Mouse (Mus musculus): ENCODE measurements around the gene Cmbl. TPM values are rescaled to one million over a fixed set of nuclear protein-coding genes. Genes with fewer than 3 reads are reported as not detected.
A peak's percentile ranks its signal among the peaks of the same experiment; 100 is the strongest.

Cmbl gene
- polyA plus RNA-seq, 1 experiment = 12.4 TPM

- 90% methylated on average over 13 of the region's 13 CpGs for WGBS
- DNase-seq (ENCODE audit: low read depth in 1 of 2, low spot score in 2 of 2) = no peak
- H3K36me3 ChIP-seq (ENCODE audit: control insufficient read depth, insufficient read depth, low read length) = no peaks in the 10 kb centered on the region
- no peaks in the 10 kb centered on the region for H3K27me3 ChIP-seq (ENCODE audit: control insufficient read depth, insufficient read depth, low read length)
- no peak overlapping the region for H3K27ac ChIP-seq (ENCODE audit: insufficient read depth, low read length)
- H3K4me1 ChIP-seq (ENCODE audit: control insufficient read depth, insufficient read depth, insufficient read length) = peaks cover 2% of the 10 kb centered on the region; the same call in 1 of the 2 replicates
- no peak overlapping the region for H3K4me3 ChIP-seq (ENCODE audit: extremely low read depth, insufficient read depth, insufficient read length)
- no peak for TF ChIP-seq POLR2A (IDR thresholded peaks at IDR 0.05; ENCODE audit: low read depth, low read length)
Observed at GRCm38 (mm10) chr15:31583304-31584085, 18.3 kb downstream of the Cmbl start.

- 32% methylated on average over 7 of the region's 7 CpGs for WGBS
- H3K4me1 ChIP-seq (ENCODE audit: control insufficient read depth, insufficient read depth, insufficient read length) = peaks cover 2% of the 10 kb centered on the region; the same call in 1 of the 2 replicates
- no peak for DNase-seq (ENCODE audit: low read depth in 1 of 2, low spot score in 2 of 2)
- no peak overlapping the region for H3K4me3 ChIP-seq (ENCODE audit: extremely low read depth, insufficient read depth, insufficient read length)
- H3K27me3 ChIP-seq (ENCODE audit: control insufficient read depth, insufficient read depth, low read length) = no peaks in the 10 kb centered on the region
- peaks cover 3% of the 10 kb centered on the region for H3K36me3 ChIP-seq (ENCODE audit: control insufficient read depth, insufficient read depth, low read length)
- no peak for TF ChIP-seq POLR2A (IDR thresholded peaks at IDR 0.05; ENCODE audit: low read depth, low read length)
- TF ChIP-seq CTCF (IDR thresholded peaks at IDR 0.05; ENCODE audit: extremely low read depth, insufficient read depth, insufficient read length, insufficient replicate concordance) = no peak
- H3K27ac ChIP-seq (ENCODE audit: insufficient read depth, low read length) = no peak overlapping the region
Observed at GRCm38 (mm10) chr15:31585238-31585637, 20.0 kb downstream of the Cmbl start.

- H3K27me3 ChIP-seq (ENCODE audit: control insufficient read depth, insufficient read depth, low read length) = no peaks in the 10 kb centered on the region
- H3K4me1 ChIP-seq (ENCODE audit: control insufficient read depth, insufficient read depth, insufficient read length) = peaks cover 2% of the 10 kb centered on the region; the same call in 1 of the 2 replicates
- WGBS = 89% methylated on average over 5 of the region's 5 CpGs
- H3K4me3 ChIP-seq (ENCODE audit: extremely low read depth, insufficient read depth, insufficient read length) = no peak overlapping the region
- peaks cover 7% of the 10 kb centered on the region for H3K36me3 ChIP-seq (ENCODE audit: control insufficient read depth, insufficient read depth, low read length)
- DNase-seq (ENCODE audit: low read depth in 1 of 2, low spot score in 2 of 2) = no peak
- TF ChIP-seq CTCF (IDR thresholded peaks at IDR 0.05; ENCODE audit: extremely low read depth, insufficient read depth, insufficient read length, insufficient replicate concordance) = no peak
- TF ChIP-seq POLR2A (IDR thresholded peaks at IDR 0.05; ENCODE audit: low read depth, low read length) = no peak
- no peak overlapping the region for H3K27ac ChIP-seq (ENCODE audit: insufficient read depth, low read length)
Observed at GRCm38 (mm10) chr15:31586088-31586487, 20.9 kb downstream of the Cmbl start.

- Histone ChIP-seq H3K4me1 (ENCODE audit: control insufficient read depth, insufficient read depth, insufficient read length) (peaks cover 2% of the 10 kb centered on the region; the same call in 1 of the 2 replicates), H3K27me3 (ENCODE audit: control insufficient read depth, insufficient read depth, low read length) (no peaks in the 10 kb centered on the region), H3K27ac (ENCODE audit: insufficient read depth, low read length) (no peak overlapping the region), H3K4me3 (ENCODE audit: extremely low read depth, insufficient read depth, insufficient read length) (no peak overlapping the region), H3K36me3 (ENCODE audit: control insufficient read depth, insufficient read depth, low read length) (peaks cover 9% of the 10 kb centered on the region)
- peak; percentile 56 to 80 for DNase-seq (ENCODE audit: low read depth in 1 of 2, low spot score in 2 of 2)
- 2% methylated on average over 4 of the region's 4 CpGs for WGBS
- TF ChIP-seq POLR2A (IDR thresholded peaks at IDR 0.05; ENCODE audit: low read depth, low read length) = no peak
- TF ChIP-seq CTCF (IDR thresholded peaks at IDR 0.05; ENCODE audit: extremely low read depth, insufficient read depth, insufficient read length, insufficient replicate concordance) = peak; percentile 88; the same call in 1 of the 2 replicates
Observed at GRCm38 (mm10) chr15:31586519-31586918, 21.3 kb downstream of the Cmbl start.

GRCm38 (mm10) chr15:31587789-31588188 lies 22.6 kb downstream of the Cmbl start:
- no peak for TF ChIP-seq CTCF (IDR thresholded peaks at IDR 0.05; ENCODE audit: extremely low read depth, insufficient read depth, insufficient read length, insufficient replicate concordance)
- no peak for TF ChIP-seq POLR2A (IDR thresholded peaks at IDR 0.05; ENCODE audit: low read depth, low read length)
- Histone ChIP-seq H3K36me3 (ENCODE audit: control insufficient read depth, insufficient read depth, low read length) (peaks cover 17% of the 10 kb centered on the region), H3K27me3 (ENCODE audit: control insufficient read depth, insufficient read depth, low read length) (no peaks in the 10 kb centered on the region), H3K4me1 (ENCODE audit: control insufficient read depth, insufficient read depth, insufficient read length) (peaks cover 2% of the 10 kb centered on the region; the same call in 1 of the 2 replicates), H3K27ac (ENCODE audit: insufficient read depth, low read length) (no peak overlapping the region), H3K4me3 (ENCODE audit: extremely low read depth, insufficient read depth, insufficient read length) (no peak overlapping the region)
- DNase-seq (ENCODE audit: low read depth in 1 of 2, low spot score in 2 of 2) = no peak
- WGBS = 34% methylated on average over 2 of the region's 2 CpGs

- peaks cover 2% of the 10 kb centered on the region; the same call in 1 of the 2 replicates for H3K4me1 ChIP-seq (ENCODE audit: control insufficient read depth, insufficient read depth, insufficient read length)
- no peaks in the 10 kb centered on the region for H3K27me3 ChIP-seq (ENCODE audit: control insufficient read depth, insufficient read depth, low read length)
- H3K36me3 ChIP-seq (ENCODE audit: control insufficient read depth, insufficient read depth, low read length) = peaks cover 30% of the 10 kb centered on the region
- H3K27ac ChIP-seq (ENCODE audit: insufficient read depth, low read length) = no peak overlapping the region
- no peak overlapping the region for H3K4me3 ChIP-seq (ENCODE audit: extremely low read depth, insufficient read depth, insufficient read length)
- 84% methylated on average over 8 of the region's 8 CpGs for WGBS
- no peak for DNase-seq (ENCODE audit: low read depth in 1 of 2, low spot score in 2 of 2)
- TF ChIP-seq POLR2A (IDR thresholded peaks at IDR 0.05; ENCODE audit: low read depth, low read length) (no peak), CTCF (IDR thresholded peaks at IDR 0.05; ENCODE audit: extremely low read depth, insufficient read depth, insufficient read length, insufficient replicate concordance) (no peak)
Observed at GRCm38 (mm10) chr15:31588989-31589640, 23.9 kb downstream of the Cmbl start.

- H3K27ac ChIP-seq (ENCODE audit: insufficient read depth, low read length) = no peak overlapping the region
- 91% methylated on average over 5 of the region's 5 CpGs for WGBS
- no peak for DNase-seq (ENCODE audit: low read depth in 1 of 2, low spot score in 2 of 2)
- no peak overlapping the region for H3K4me3 ChIP-seq (ENCODE audit: extremely low read depth, insufficient read depth, insufficient read length)
- H3K27me3 ChIP-seq (ENCODE audit: control insufficient read depth, insufficient read depth, low read length) = no peaks in the 10 kb centered on the region
- H3K36me3 ChIP-seq (ENCODE audit: control insufficient read depth, insufficient read depth, low read length) = peaks cover 38% of the 10 kb centered on the region
- TF ChIP-seq CTCF (IDR thresholded peaks at IDR 0.05; ENCODE audit: extremely low read depth, insufficient read depth, insufficient read length, insufficient replicate concordance) (no peak), POLR2A (IDR thresholded peaks at IDR 0.05; ENCODE audit: low read depth, low read length) (no peak)
- H3K4me1 ChIP-seq (ENCODE audit: control insufficient read depth, insufficient read depth, insufficient read length) = no peaks in the 10 kb centered on the region
Observed at GRCm38 (mm10) chr15:31590176-31590575, 25.0 kb downstream of the Cmbl start.
